Comparison of ENCODE assay signal across 9 mouse cellular contexts in the genomic region with DNA sequence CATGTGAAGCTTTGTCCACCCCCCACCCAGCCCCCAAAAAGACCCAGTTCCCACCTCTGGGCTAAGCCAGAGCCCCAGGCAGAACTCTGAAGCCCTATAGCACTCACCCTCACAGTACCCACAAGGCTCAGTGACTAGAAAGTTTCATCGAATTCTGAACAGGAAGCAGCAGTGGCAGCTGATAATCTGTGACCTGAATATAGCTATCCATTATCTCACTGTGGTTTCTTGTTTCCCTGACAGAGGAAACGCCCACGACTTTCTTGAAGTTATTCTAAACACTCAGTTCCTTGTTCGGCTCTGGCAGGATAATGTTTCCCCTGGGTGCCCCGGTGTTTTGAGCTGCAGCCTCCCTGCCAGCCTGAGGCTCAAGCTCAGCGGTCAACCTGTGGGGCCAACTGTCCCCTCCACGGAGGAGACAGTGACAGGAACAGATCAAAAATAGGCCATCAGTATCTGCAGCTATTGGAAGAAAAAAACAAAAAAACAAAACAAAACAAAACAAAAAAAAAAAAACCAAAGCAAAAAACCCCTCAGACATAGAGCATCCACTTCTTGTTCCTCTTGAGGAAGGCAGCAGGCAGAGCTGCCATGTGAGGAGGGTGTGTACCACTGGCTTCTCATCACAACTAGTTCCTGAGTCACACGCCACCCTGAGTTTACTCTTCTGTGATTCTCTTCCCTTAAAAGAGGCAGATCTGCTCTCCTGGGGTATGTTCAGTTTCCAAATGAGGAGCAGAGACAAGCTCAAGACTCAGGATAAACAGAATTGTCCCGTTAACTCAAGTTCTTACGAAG. TPM values are rescaled to one million over a fixed set of nuclear protein-coding genes. Genes with fewer than 3 reads are reported as not detected.
DNase-seq lines count a peak whose midpoint lies in the region; ATAC-seq lines count a peak whose summit lies in the region.
"Had no signal": no experiment of that assay in that cellular context is flagged by ENCODE, and none has a peak within 500 bp of the region (broad histone marks: within the 10 kb centered on the region; RNA-seq: fewer than 3 reads in every experiment).

No protein-coding gene starts in this region.

- H3K4me1 ChIP-seq in embryonic facial prominence, embryonic 15.5 days = peaks cover 18% of the 10 kb centered on the region
- no peaks in the 10 kb centered on the region for H3K4me1 ChIP-seq in midbrain, embryonic 15.5 days
- H3K4me1 ChIP-seq: hindbrain, embryonic 15.5 days had no signal

- no peak overlapping the region for H3K9ac ChIP-seq in embryonic facial prominence, embryonic 15.5 days
- no peak overlapping the region for H3K9ac ChIP-seq in midbrain, embryonic 15.5 days
- H3K9ac ChIP-seq: hindbrain, embryonic 15.5 days had no signal

- intact Hi-C loops in left cerebral cortex, postnatal 36 days (cut with DNase I) = no loop called here

- H3K36me3 ChIP-seq in embryonic facial prominence, embryonic 15.5 days = no peaks in the 10 kb centered on the region
- no peaks in the 10 kb centered on the region for H3K36me3 ChIP-seq in midbrain, embryonic 15.5 days (replicated peaks)
- H3K36me3 ChIP-seq: hindbrain, embryonic 15.5 days had no signal

- no peak overlapping the region; the same call in 1 of the 2 replicates for H3K4me2 ChIP-seq in embryonic facial prominence, embryonic 15.5 days (replicated peaks)
- no peak overlapping the region for H3K4me2 ChIP-seq in midbrain, embryonic 15.5 days
- H3K4me2 ChIP-seq: hindbrain, embryonic 15.5 days had no signal

- peak overlapping the region; percentile 65 for H3K27ac ChIP-seq in embryonic facial prominence, embryonic 15.5 days (replicated peaks)
- no peak overlapping the region for H3K27ac ChIP-seq in midbrain, embryonic 15.5 days
- H3K27ac ChIP-seq: hindbrain, embryonic 15.5 days had no signal

- WGBS in embryonic facial prominence, embryonic 15.5 days = 16% methylated on average over 10 of the region's 10 CpGs
- 39% methylated on average over 10 of the region's 10 CpGs for WGBS in midbrain, embryonic 15.5 days

- peak; percentile 94 for ATAC-seq in CD4-positive, CD25-positive, alpha-beta regulatory T cell, adult 4 months
- ATAC-seq in embryonic facial prominence, embryonic 15.5 days (ENCODE audit: insufficient number of reproducible peaks, low FRiP score, low TSS enrichment, low read depth) = peak; percentile 49; the same call in 1 of the 2 replicates
- peak; percentile 95 for ATAC-seq in megakaryocyte progenitor cell, adult 5-6 weeks (replicated peaks; ENCODE audit: poor library complexity)
- ATAC-seq in midbrain, embryonic 15.5 days (replicated peaks) = no peak

- no peaks in the 10 kb centered on the region for H3K27me3 ChIP-seq in embryonic facial prominence, embryonic 15.5 days
- H3K27me3 ChIP-seq in midbrain, embryonic 15.5 days (replicated peaks) = no peaks in the 10 kb centered on the region
- H3K27me3 ChIP-seq: hindbrain, embryonic 15.5 days had no signal

- no peak overlapping the region for H3K4me3 ChIP-seq in embryonic facial prominence, embryonic 15.5 days (replicated peaks)
- H3K4me3 ChIP-seq in midbrain, embryonic 15.5 days = no peak overlapping the region
- H3K4me3 ChIP-seq: hindbrain, embryonic 15.5 days had no signal

- DNase-seq in 416B (ENCODE audit: low read depth) = peak; percentile 96
- peak; percentile 33 for DNase-seq in kidney, postnatal 14 days
- peak; percentile 59 for DNase-seq in thymus, postnatal 14 days
- DNase-seq in left cerebral cortex, postnatal 36 days (ENCODE audit: low spot score in 2 of 2) = no peak

- H3K9me3 ChIP-seq in embryonic facial prominence, embryonic 15.5 days (replicated peaks) = no peaks in the 10 kb centered on the region
- H3K9me3 ChIP-seq in midbrain, embryonic 15.5 days = no peaks in the 10 kb centered on the region
- H3K9me3 ChIP-seq: hindbrain, embryonic 15.5 days had no signal

RNA-seq across cellular contexts. Expression of gene Vcl, which starts 43.9 kb away (rescaled TPM):
- polyA plus RNA-seq in CD4-positive, CD25-positive, alpha-beta regulatory T cell, adult 4 months (2017; shearing (Covaris generic)) = 1 to 10 TPM; 1.4 to 2.6 TPM
- 49.6 and 51.7 TPM in 2 replicates for polyA plus RNA-seq in embryonic facial prominence, embryonic 15.5 days (2015; fragmentation: Nextera tagmentation; extraction: Ambion mirVana)
- 42.9 and 50.6 TPM in 2 replicates for total RNA-seq in megakaryocyte progenitor cell, adult 5-6 weeks (2015)
- 30.0 and 32.3 TPM in 2 replicates for total RNA-seq in megakaryocyte progenitor cell, adult 5-6 weeks (2017)
- polyA plus RNA-seq in midbrain, embryonic 15.5 days (2015; fragmentation: Nextera tagmentation; extraction: Ambion mirVana) = 12.2 and 12.8 TPM in 2 replicates
- 10 to 100 TPM; 20.5 to 26.3 TPM for total RNA-seq in left cerebral cortex, postnatal 36 days (2021)

RNA-seq across cellular contexts. Expression of gene Plau, which starts 48.8 kb away (rescaled TPM):
- not detected for polyA plus RNA-seq in CD4-positive, CD25-positive, alpha-beta regulatory T cell, adult 4 months (2017; shearing (Covaris generic))
- polyA plus RNA-seq in embryonic facial prominence, embryonic 15.5 days (2015; fragmentation: Nextera tagmentation; extraction: Ambion mirVana) = 4.5 TPM in 2 replicates
- 3.4 TPM in 2 replicates for total RNA-seq in megakaryocyte progenitor cell, adult 5-6 weeks (2015)
- 6.9 and 7.6 TPM in 2 replicates for total RNA-seq in megakaryocyte progenitor cell, adult 5-6 weeks (2017)
- polyA plus RNA-seq in midbrain, embryonic 15.5 days (2015; fragmentation: Nextera tagmentation; extraction: Ambion mirVana) = 0.23 and 0.31 TPM in 2 replicates
- total RNA-seq in left cerebral cortex, postnatal 36 days (2021) = 1 to 10 TPM; 6.0 to 8.3 TPM

Comparison
In these comparisons a context has a peak if more than half of its experiments do, and no peak if none do; other contexts are left out.
1. DNase-seq: peak in 416B (single experiment), kidney, postnatal 14 days (single experiment) and thymus, postnatal 14 days (single experiment); none in left cerebral cortex, postnatal 36 days (0 of 2).